Mouse (Mus musculus) forebrain, embryonic 14.5 days (tissue): ENCODE data around the gene Gm45713. TPM values are rescaled to one million over a fixed set of nuclear protein-coding genes. Genes with fewer than 3 reads are reported as not detected.

Source experiments
- microRNA counts: library from miRNA; unstranded; fragments of <30 nt; microRNA quantifications from one replicate; lab custom pipeline; 2016
- microRNA-seq: library from miRNA; unstranded; fragments of <30 nt; microRNA quantifications from one replicate; pipeline ENCODE4, GENCODE M21; 2016
- polyA plus RNA-seq: library from polyadenylated mRNA; unstranded; fragments of >200 nt; fragmentation: Nextera tagmentation; extraction: Ambion mirVana; gene quantifications from 2 replicates; pipeline ENCODE4 v1.2.1, GENCODE M21; 2014

The Gm45713 gene
- polyA plus RNA-seq, 1 experiment from 2014 or later, result 0.22 TPM

MicroRNAs encoded within 50 kb of the gene (microRNA counts, 519-probe panel; counts per million panel counts)
- 3,661 counts per million, percentile 37 among the panel's probes with 10 or more counts for microRNA mmu-miR-150 (lab: Ali Mortazavi, UCI)

Small RNA genes within 50 kb of the gene (microRNA-seq; reads per million reads assigned to microRNA genes)
- gene Mir150, result 42.2 reads per million, percentile 46 among the genes with 10 or more reads in this experiment
- gene Mir5121, result 9.9 reads per million, percentile 33 among the genes with 10 or more reads in this experiment
- gene Mir7055, result not detected

Other genes starting within 250 kb of the Gm45713 start
- gene Med25, start 243.5 kb downstream of the Gm45713 start, polyA plus RNA-seq, result 75.4 and 94.0 TPM in 2 replicates
- 18.2 and 18.3 TPM in 2 replicates for gene Fuz, start 240.2 kb downstream of the Gm45713 start, polyA plus RNA-seq
- gene Ap2a1, start 206.7 kb downstream of the Gm45713 start, polyA plus RNA-seq, result 85.6 and 99.3 TPM in 2 replicates
- gene Tsks, start 193.0 kb downstream of the Gm45713 start, polyA plus RNA-seq, result not detected in 2 replicates
- 37.3 and 41.0 TPM in 2 replicates for gene Cpt1c, start 161.4 kb downstream of the Gm45713 start, polyA plus RNA-seq
- gene Prmt1, start 149.7 kb downstream of the Gm45713 start, polyA plus RNA-seq, result 241 and 274 TPM in 2 replicates
- 52.7 and 60.6 TPM in 2 replicates for gene Irf3, start 138.6 kb downstream of the Gm45713 start, polyA plus RNA-seq
- gene Bcl2l12, start 137.5 kb downstream of the Gm45713 start, polyA plus RNA-seq, result 20.0 and 23.4 TPM in 2 replicates
- gene Scaf1, start 119.9 kb downstream of the Gm45713 start, polyA plus RNA-seq, result 40.5 and 47.8 TPM in 2 replicates
- gene Rras, start 118.3 kb downstream of the Gm45713 start, polyA plus RNA-seq, result 11.4 and 14.7 TPM in 2 replicates
- 13.6 and 16.0 TPM in 2 replicates for gene Prr12, start 83.3 kb downstream of the Gm45713 start, polyA plus RNA-seq
- 70.4 and 71.8 TPM in 2 replicates for gene Nosip, start 73.8 kb downstream of the Gm45713 start, polyA plus RNA-seq
- 12.0 and 13.4 TPM in 2 replicates for gene Prrg2, start 73.6 kb downstream of the Gm45713 start, polyA plus RNA-seq
- gene Rcn3, start 44.0 kb downstream of the Gm45713 start, polyA plus RNA-seq, result 67.4 and 73.9 TPM in 2 replicates
- 20.3 and 26.9 TPM in 2 replicates for gene Fcgrt, start 32.4 kb downstream of the Gm45713 start, polyA plus RNA-seq
- 981 and 1,280 TPM in 2 replicates for gene Rps11, start 11.8 kb downstream of the Gm45713 start, polyA plus RNA-seq
- 1,037 and 1,253 TPM in 2 replicates for gene Rpl13a, start 7.5 kb downstream of the Gm45713 start, polyA plus RNA-seq
- gene Flt3l, start 201 bp upstream of the Gm45713 start, polyA plus RNA-seq, result 0.61 and 1.3 TPM in 2 replicates
- 101 and 108 TPM in 2 replicates for gene Pih1d1, start 18.1 kb upstream of the Gm45713 start, polyA plus RNA-seq
- 24.4 and 26.8 TPM in 2 replicates for gene Aldh16a1, start 18.4 kb upstream of the Gm45713 start, polyA plus RNA-seq
- 14.6 and 15.9 TPM in 2 replicates for gene Slc17a7, start 27.7 kb upstream of the Gm45713 start, polyA plus RNA-seq
- gene Gfy, start 43.3 kb upstream of the Gm45713 start, polyA plus RNA-seq, result not detected in 2 replicates
- not detected in 2 replicates for gene Pth2, start 44.8 kb upstream of the Gm45713 start, polyA plus RNA-seq
- 0.43 and 0.52 TPM in 2 replicates for gene Ccdc155, start 68.7 kb upstream of the Gm45713 start, polyA plus RNA-seq
- 0.91 and 1.7 TPM in 2 replicates for gene Dkkl1, start 75.9 kb upstream of the Gm45713 start, polyA plus RNA-seq
- gene Tead2, start 79.5 kb upstream of the Gm45713 start, polyA plus RNA-seq, result 81.7 and 95.7 TPM in 2 replicates
- gene Cd37, start 102.9 kb upstream of the Gm45713 start, polyA plus RNA-seq, result 0.99 and 1.4 TPM in 2 replicates
- 0.09 and 0.26 TPM in 2 replicates for gene Slc6a16, start 104.9 kb upstream of the Gm45713 start, polyA plus RNA-seq
- gene Slc6a21, start 141.3 kb upstream of the Gm45713 start, polyA plus RNA-seq, result not detected in 2 replicates
- 6.5 and 9.8 TPM in 2 replicates for gene Trpm4, start 197.5 kb upstream of the Gm45713 start, polyA plus RNA-seq
- 0.06 TPM in 1 of 2 replicates, not detected in the other for gene Hrc, start 199.1 kb upstream of the Gm45713 start, polyA plus RNA-seq
- 10.7 and 17.3 TPM in 2 replicates for gene Ppfia3, start 230.8 kb upstream of the Gm45713 start, polyA plus RNA-seq
- 6.2 and 11.0 TPM in 2 replicates for gene Lin7b, start 234.4 kb upstream of the Gm45713 start, polyA plus RNA-seq